Mouse (Mus musculus) neural tube, embryonic 12.5 days (tissue): ENCODE measurements around the gene Psd4. TPM values are rescaled to one million over a fixed set of nuclear protein-coding genes. Genes with fewer than 3 reads are reported as not detected.

Experiments
- ATAC-seq: fragments of 200-750 bp; cut with Nextera tagmentation; 2 replicates; pipeline ENCODE4 v1.8.0; 2017; ENCODE audit warnings: low read depth, mild to moderate bottlenecking, moderate TSS enrichment, moderate library complexity; ENCODE audit not compliant: low FRiP score
- H3K27ac ChIP-seq: fragments of 300-500 bp; sonication (generic); 2 replicates; pipeline ENCODE4 v1.5.1; 2016
- H3K27me3 ChIP-seq: fragments of 300-500 bp; sonication (generic); replicated peaks from 2 replicates; pipeline ENCODE4 v1.6.1; 2016; ENCODE audit warnings: mild to moderate bottlenecking
- H3K36me3 ChIP-seq: fragments of 300-500 bp; sonication (generic); 2 replicates; pipeline ENCODE4 v1.6.1; 2016; ENCODE audit warnings: mild to moderate bottlenecking
- H3K4me1 ChIP-seq: fragments of 300-500 bp; sonication (generic); 2 replicates; pipeline ENCODE4 v1.6.1; 2016
- H3K4me2 ChIP-seq: fragments of 300-500 bp; sonication (generic); replicated peaks from 2 replicates; pipeline ENCODE4 v1.6.1; 2016; ENCODE audit warnings: mild to moderate bottlenecking
- H3K4me3 ChIP-seq: fragments of 300-500 bp; sonication (generic); 2 replicates; pipeline ENCODE4 v1.5.1; 2016
- H3K9ac ChIP-seq: fragments of 300-500 bp; sonication (generic); 2 replicates; pipeline ENCODE4 v1.6.1; 2016; ENCODE audit warnings: mild to moderate bottlenecking
- H3K9me3 ChIP-seq: fragments of 300-500 bp; sonication (generic); 2 replicates; pipeline ENCODE4 v1.6.1; 2016; ENCODE audit warnings: mild to moderate bottlenecking
- WGBS: fragments of 180-500 bp; shearing (Covaris S2); methylation state at CpG from one replicate; pipeline ENCODE4 v1.1.7; 2016; 5-methylcytosine and 5-hydroxymethylcytosine counted together
- polyA plus RNA-seq: library from polyadenylated mRNA; unstranded; fragments of >200 nt; fragmentation: Nextera tagmentation; extraction: Ambion mirVana; gene quantifications from 2 replicates; pipeline ENCODE4 v1.2.1, GENCODE M21; 2016

The Psd4 gene
- polyA plus RNA-seq, 1 experiment from 2014 or later, result 0.43 TPM

GRCm38 (mm10) chr2:24454429-24455011 lies 87.1 kb downstream of the Psd4 start:
- peak overlapping the region; percentile 23; the same call in 1 of the 2 replicates for H3K27ac ChIP-seq
- peak; percentile 78 for ATAC-seq

GRCm38 (mm10) chr2:24455057-24455855 lies 87.9 kb downstream of the Psd4 start:
- whole genome bisulfite sequencing, result 51% methylated on average over 6 of the region's 6 CpGs
- H3K27me3 ChIP-seq, result no peaks in the 10 kb centered on the region
- H3K4me3 ChIP-seq, result no peak overlapping the region
- H3K36me3 ChIP-seq, result no peaks in the 10 kb centered on the region
- peak; percentile 48; the same call in 1 of the 2 replicates for ATAC-seq
- H3K4me2 ChIP-seq, result no peak overlapping the region
- H3K9me3 ChIP-seq, result no peaks in the 10 kb centered on the region
- peak overlapping the region; percentile 23; the same call in 1 of the 2 replicates for H3K27ac ChIP-seq
- H3K4me1 ChIP-seq, result no peaks in the 10 kb centered on the region
- H3K9ac ChIP-seq, result no peak overlapping the region

More at GRCm38 (mm10) chr2:24454429-24455011, 87.1 kb downstream of the Psd4 start:
- no peaks in the 10 kb centered on the region for H3K27me3 ChIP-seq
- 33% methylated on average over 1 of the region's 1 CpGs for WGBS
- H3K4me2 ChIP-seq, result no peak overlapping the region
- H3K9me3 ChIP-seq, result no peaks in the 10 kb centered on the region
- H3K4me3 ChIP-seq, result no peak overlapping the region
- H3K9ac ChIP-seq, result no peak overlapping the region
- H3K4me1 ChIP-seq, result no peaks in the 10 kb centered on the region
- no peaks in the 10 kb centered on the region for H3K36me3 ChIP-seq

- WGBS, result 92% methylated on average over 4 of the region's 4 CpGs
Observed at GRCm38 (mm10) chr2:24456841-24457240, 89.5 kb downstream of the Psd4 start.

GRCm38 (mm10) chr2:24460112-24460807 lies 92.9 kb downstream of the Psd4 start:
- Histone ChIP-seq H3K36me3 (no peaks in the 10 kb centered on the region), H3K9me3 (no peaks in the 10 kb centered on the region), H3K27ac (no peak overlapping the region), H3K4me1 (no peaks in the 10 kb centered on the region), H3K4me2 (no peak overlapping the region), H3K4me3 (no peak overlapping the region), H3K27me3 (no peaks in the 10 kb centered on the region), H3K9ac (no peak overlapping the region)
- ATAC-seq, result no peak
- WGBS, result 47% methylated on average over 9 of the region's 9 CpGs

More at GRCm38 (mm10) chr2:24456841-24457240, 89.5 kb downstream of the Psd4 start:
- ATAC-seq, result no peak
- no peak overlapping the region for H3K4me2 ChIP-seq
- H3K9me3 ChIP-seq, result no peaks in the 10 kb centered on the region
- no peaks in the 10 kb centered on the region for H3K36me3 ChIP-seq
- no peaks in the 10 kb centered on the region for H3K27me3 ChIP-seq
- no peaks in the 10 kb centered on the region for H3K4me1 ChIP-seq
- H3K9ac ChIP-seq, result no peak overlapping the region
- H3K4me3 ChIP-seq, result no peak overlapping the region
- no peak overlapping the region for H3K27ac ChIP-seq

- no peaks in the 10 kb centered on the region for H3K9me3 ChIP-seq
- no peak for ATAC-seq
- H3K4me2 ChIP-seq, result no peak overlapping the region
- no peaks in the 10 kb centered on the region for H3K4me1 ChIP-seq
- no peaks in the 10 kb centered on the region for H3K36me3 ChIP-seq
- no peak overlapping the region for H3K27ac ChIP-seq
- no peak overlapping the region for H3K9ac ChIP-seq
- WGBS, result 12% methylated on average over 2 of the region's 2 CpGs
- no peak overlapping the region for H3K4me3 ChIP-seq
- no peaks in the 10 kb centered on the region for H3K27me3 ChIP-seq
Observed at GRCm38 (mm10) chr2:24460808-24461127, 93.4 kb downstream of the Psd4 start.

Other genes with a start within 250 kb of the Psd4 start
- not detected in 2 replicates for gene Il1f8, start 214.4 kb upstream of the Psd4 start, polyA plus RNA-seq
- not detected in 2 replicates for gene Il1f9, start 181.1 kb upstream of the Psd4 start, polyA plus RNA-seq
- gene Il1f6, start 152.2 kb upstream of the Psd4 start, polyA plus RNA-seq, result not detected in 2 replicates
- not detected in 2 replicates for gene Il1f5, start 90.6 kb upstream of the Psd4 start, polyA plus RNA-seq
- not detected in 2 replicates for gene Il1f10, start 76.4 kb upstream of the Psd4 start, polyA plus RNA-seq
- gene Il1rn, start 30.7 kb upstream of the Psd4 start, polyA plus RNA-seq, result 0.14 and 0.18 TPM in 2 replicates
- gene Pax8, start 108.0 kb downstream of the Psd4 start, polyA plus RNA-seq, result 50.0 and 56.2 TPM in 2 replicates